Mouse (Mus musculus): ENCODE results near the gene Teddm1b. TPM values are rescaled to one million over a fixed set of nuclear protein-coding genes. Genes with fewer than 3 reads are reported as not detected.

Teddm1b gene
- polyA plus RNA-seq, 1 experiment from 2014 or later, result 0.57 TPM

DNA sequence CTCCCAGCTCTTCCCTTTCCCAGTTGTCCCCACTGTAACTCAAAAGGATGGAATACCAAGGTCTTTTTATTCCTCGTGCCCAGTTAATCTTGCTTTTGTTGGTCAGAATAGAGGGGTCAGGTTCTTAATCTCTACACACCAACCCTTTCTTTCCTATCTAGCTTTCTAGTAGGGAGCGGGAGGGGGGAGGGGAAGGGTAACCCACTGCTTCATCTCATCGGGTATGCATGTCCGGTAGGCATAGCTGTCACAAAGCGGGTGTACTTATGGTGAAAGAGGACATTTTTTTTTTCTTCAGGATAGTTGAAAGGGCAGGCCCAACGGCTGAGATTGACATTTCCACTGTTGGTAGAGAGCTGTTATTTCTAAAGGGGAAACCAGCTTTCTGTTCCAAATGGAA lies 34.1 kb downstream of the Teddm1b start:
- Histone ChIP-seq H3K4me2 (no peak overlapping the region), H3K4me3 (replicated peaks) (no peak overlapping the region), H3K4me1 (peaks cover 13% of the 10 kb centered on the region), H3K36me3 (replicated peaks) (peaks cover 72% of the 10 kb centered on the region), H3K9ac (no peak overlapping the region), H3K27me3 (no peaks in the 10 kb centered on the region), H3K27ac (no peak overlapping the region), H3K9me3 (no peaks in the 10 kb centered on the region)
- no peak for ATAC-seq (ENCODE audit: low FRiP score)
- whole genome bisulfite sequencing, result 60% methylated on average over 6 of the region's 6 CpGs

DNA sequence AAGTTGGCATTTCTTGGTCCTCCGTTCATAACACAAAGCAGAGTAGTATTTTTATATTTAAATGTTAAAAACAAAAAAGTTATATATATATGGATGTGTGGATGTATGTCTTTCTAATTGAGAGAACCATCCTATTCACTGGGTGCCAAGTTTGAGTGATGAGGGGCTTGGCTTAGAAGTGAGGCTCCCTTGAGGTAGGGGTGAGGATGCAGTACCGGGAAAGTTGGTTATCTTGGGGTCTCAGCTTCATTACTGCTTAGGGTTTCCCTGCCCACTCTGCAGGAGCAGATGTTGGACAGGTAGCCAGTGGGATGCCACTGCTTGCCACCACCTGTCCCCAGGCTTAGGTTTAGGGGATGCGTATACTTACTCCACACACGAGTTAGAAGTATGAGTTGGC lies 34.6 kb downstream of the Teddm1b start:
- Histone ChIP-seq H3K4me1 (peaks cover 8% of the 10 kb centered on the region; the same call in 1 of the 2 replicates), H3K9me3 (no peaks in the 10 kb centered on the region), H3K27me3 (no peaks in the 10 kb centered on the region), H3K4me3 (replicated peaks) (no peak overlapping the region), H3K4me2 (no peak overlapping the region), H3K27ac (no peak overlapping the region), H3K36me3 (replicated peaks) (peaks cover 66% of the 10 kb centered on the region), H3K9ac (no peak overlapping the region)
- no peak for ATAC-seq (ENCODE audit: low FRiP score)
- WGBS, result 86% methylated on average over 4 of the region's 4 CpGs

DNA sequence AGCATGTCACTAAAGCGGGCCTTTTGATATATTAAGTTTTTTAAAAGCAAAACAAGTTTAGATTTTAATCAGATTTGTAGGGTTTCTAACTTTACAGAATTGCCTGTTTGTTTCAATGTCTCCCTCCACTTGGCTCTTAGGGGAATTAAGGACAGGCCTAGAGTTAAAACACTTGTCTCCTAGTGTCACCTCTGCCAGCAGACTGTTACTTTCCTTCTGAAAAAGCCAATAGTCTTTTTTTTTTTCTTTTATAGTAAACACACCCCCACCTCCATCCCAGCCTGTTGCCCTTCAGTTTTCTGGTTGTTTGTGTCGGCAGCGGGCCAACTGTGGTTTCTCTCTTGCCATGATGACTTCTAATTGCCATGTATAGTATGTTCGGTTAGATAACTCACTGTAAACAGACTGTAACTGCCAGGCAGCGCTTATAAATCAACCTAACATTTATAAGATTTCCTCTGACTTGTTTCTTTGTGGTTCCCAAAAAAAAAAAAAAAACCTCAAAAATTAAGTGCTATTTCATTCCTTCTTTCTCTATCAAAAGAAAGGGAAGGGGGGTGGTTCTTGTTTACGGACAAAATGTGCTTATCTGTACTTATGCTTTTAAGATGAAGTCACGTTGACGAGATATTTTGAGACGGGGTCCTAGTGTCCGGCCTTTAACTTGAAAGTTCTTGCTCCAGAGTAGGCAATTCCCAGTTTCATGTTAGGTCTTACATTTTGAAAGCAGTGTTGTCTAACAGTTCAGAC lies 35.2 kb downstream of the Teddm1b start:
- Histone ChIP-seq H3K9me3 (no peaks in the 10 kb centered on the region), H3K27ac (no peak overlapping the region), H3K4me2 (no peak overlapping the region), H3K9ac (no peak overlapping the region), H3K27me3 (no peaks in the 10 kb centered on the region), H3K4me1 (peaks cover 8% of the 10 kb centered on the region; the same call in 1 of the 2 replicates), H3K4me3 (replicated peaks) (no peak overlapping the region), H3K36me3 (replicated peaks) (peaks cover 60% of the 10 kb centered on the region)
- no peak for ATAC-seq (ENCODE audit: low FRiP score)
- WGBS, result 95% methylated on average over 10 of the region's 10 CpGs

DNA sequence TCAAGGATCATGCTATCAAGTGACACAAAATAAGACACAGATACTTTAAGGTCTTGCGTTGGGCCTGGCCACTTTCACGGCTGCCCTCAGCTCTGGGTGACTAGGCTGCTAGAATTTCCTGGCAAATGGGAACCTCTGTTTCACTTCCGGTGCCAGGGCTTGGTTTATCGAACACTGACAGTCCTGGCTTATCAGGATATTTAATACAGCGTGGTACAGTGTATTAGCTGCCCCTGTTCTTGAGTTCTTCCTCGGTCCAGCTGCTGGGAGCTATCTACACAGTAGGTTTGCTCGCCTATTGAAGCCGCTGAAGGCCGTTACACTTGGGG lies 35.8 kb downstream of the Teddm1b start:
- Histone ChIP-seq H3K4me3 (replicated peaks) (no peak overlapping the region), H3K27me3 (no peaks in the 10 kb centered on the region), H3K27ac (no peak overlapping the region), H3K4me2 (no peak overlapping the region), H3K9me3 (no peaks in the 10 kb centered on the region), H3K36me3 (replicated peaks) (peaks cover 54% of the 10 kb centered on the region), H3K4me1 (peaks cover 8% of the 10 kb centered on the region; the same call in 1 of the 2 replicates), H3K9ac (no peak overlapping the region)
- 95% methylated on average over 9 of the region's 9 CpGs for WGBS
- no peak for ATAC-seq (ENCODE audit: low FRiP score)

GRCm38 (mm10) chr1:153910423-153910822 lies 36.3 kb downstream of the Teddm1b start:
- H3K27ac ChIP-seq, result no peak overlapping the region
- peaks cover 50% of the 10 kb centered on the region for H3K36me3 ChIP-seq (replicated peaks)
- WGBS, result 93% methylated on average over 5 of the region's 5 CpGs
- no peak overlapping the region for H3K4me2 ChIP-seq
- H3K27me3 ChIP-seq, result no peaks in the 10 kb centered on the region
- H3K4me3 ChIP-seq (replicated peaks), result no peak overlapping the region
- H3K4me1 ChIP-seq, result peaks cover 8% of the 10 kb centered on the region; the same call in 1 of the 2 replicates
- no peak for ATAC-seq (ENCODE audit: low FRiP score)
- no peaks in the 10 kb centered on the region for H3K9me3 ChIP-seq
- H3K9ac ChIP-seq, result no peak overlapping the region

DNA sequence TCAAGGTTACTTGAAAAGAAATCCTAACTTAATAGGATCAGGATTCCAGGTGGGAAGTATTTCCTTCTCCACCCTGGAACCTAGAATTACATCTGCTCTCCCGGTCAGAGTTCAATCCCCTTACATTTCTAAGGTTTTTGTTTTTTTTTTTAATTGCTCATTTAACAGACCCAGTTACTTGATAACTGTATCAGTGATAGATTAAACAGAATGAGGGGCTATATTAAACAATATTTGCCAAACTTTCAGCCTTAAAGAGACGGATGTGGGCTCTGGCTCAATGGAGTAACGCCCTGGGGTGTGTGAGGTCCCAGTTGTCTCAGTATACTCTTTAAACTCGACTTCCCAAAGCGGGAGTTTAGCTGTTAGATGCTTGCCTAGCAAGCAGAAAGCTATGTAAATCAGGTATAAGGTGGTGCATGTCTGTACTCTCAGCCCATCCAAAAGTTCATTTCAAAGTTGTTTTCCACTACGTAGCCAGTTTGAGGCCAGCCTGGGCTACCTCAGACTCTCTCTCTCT lies 37.2 kb downstream of the Teddm1b start:
- no peak for ATAC-seq (ENCODE audit: low FRiP score)
- H3K4me3 ChIP-seq (replicated peaks), result no peak overlapping the region
- no peak overlapping the region for H3K27ac ChIP-seq
- H3K4me2 ChIP-seq, result no peak overlapping the region
- no peaks in the 10 kb centered on the region for H3K27me3 ChIP-seq
- 91% methylated on average over 6 of the region's 6 CpGs for WGBS
- no peaks in the 10 kb centered on the region for H3K9me3 ChIP-seq
- peaks cover 40% of the 10 kb centered on the region for H3K36me3 ChIP-seq (replicated peaks)
- H3K9ac ChIP-seq, result no peak overlapping the region
- H3K4me1 ChIP-seq, result peaks cover 8% of the 10 kb centered on the region; the same call in 1 of the 2 replicates

GRCm38 (mm10) chr1:153913869-153914268 lies 39.7 kb downstream of the Teddm1b start:
- Histone ChIP-seq H3K27me3 (no peaks in the 10 kb centered on the region), H3K4me1 (no peaks in the 10 kb centered on the region), H3K4me2 (no peak overlapping the region), H3K27ac (no peak overlapping the region), H3K9me3 (no peaks in the 10 kb centered on the region), H3K36me3 (replicated peaks) (peaks cover 16% of the 10 kb centered on the region), H3K4me3 (replicated peaks) (no peak overlapping the region), H3K9ac (no peak overlapping the region)
- 87% methylated on average over 3 of the region's 3 CpGs for WGBS
- ATAC-seq (ENCODE audit: low FRiP score), result no peak

DNA sequence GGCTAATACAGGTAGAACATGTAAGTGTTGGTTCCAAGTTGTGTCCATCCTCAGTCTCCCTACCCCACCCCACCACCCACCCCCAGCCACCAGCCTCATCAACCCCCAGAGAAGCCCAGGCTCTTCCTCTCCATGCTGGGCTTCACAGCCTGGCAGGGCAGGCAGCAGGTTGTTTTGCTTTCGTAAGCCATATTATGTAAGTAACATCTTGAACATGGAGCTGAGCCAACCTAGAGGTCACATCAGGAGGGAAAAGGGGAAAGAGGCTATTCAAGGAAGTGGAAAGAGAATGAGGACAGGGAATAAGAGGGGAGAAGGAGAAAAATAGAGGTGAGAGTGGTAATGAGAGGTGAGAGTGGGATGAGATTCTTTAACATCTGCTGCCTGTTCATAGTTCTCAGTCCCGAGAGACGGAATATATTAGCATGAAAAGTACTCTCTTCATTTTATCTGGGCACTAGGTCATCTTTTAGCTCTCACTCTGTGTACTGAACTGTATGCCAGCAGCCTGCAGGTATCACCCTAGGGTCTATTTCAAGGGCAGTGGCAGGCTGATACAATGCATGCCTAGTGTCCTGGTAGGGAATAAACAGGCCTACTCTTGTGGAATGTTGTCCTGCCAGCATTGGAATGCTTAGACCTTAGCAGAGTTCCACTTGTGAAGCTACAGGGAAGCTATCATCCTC lies 44.5 kb downstream of the Teddm1b start:
- Histone ChIP-seq H3K27me3 (no peaks in the 10 kb centered on the region), H3K36me3 (replicated peaks) (no peaks in the 10 kb centered on the region), H3K27ac (no peak overlapping the region), H3K9ac (no peak overlapping the region), H3K4me2 (no peak overlapping the region), H3K9me3 (no peaks in the 10 kb centered on the region), H3K4me3 (replicated peaks) (no peak overlapping the region), H3K4me1 (no peaks in the 10 kb centered on the region)
- WGBS, result 82% methylated on average over 3 of the region's 3 CpGs
- no peak for ATAC-seq (ENCODE audit: low FRiP score)

- no peaks in the 10 kb centered on the region for H3K9me3 ChIP-seq
- ATAC-seq (ENCODE audit: low FRiP score), result no peak
- H3K27me3 ChIP-seq, result no peaks in the 10 kb centered on the region
- H3K36me3 ChIP-seq (replicated peaks), result no peaks in the 10 kb centered on the region
- H3K4me1 ChIP-seq, result no peaks in the 10 kb centered on the region
- H3K4me2 ChIP-seq, result no peak overlapping the region
- H3K27ac ChIP-seq, result no peak overlapping the region
- 90% methylated on average over 3 of the region's 3 CpGs for WGBS
- no peak overlapping the region for H3K9ac ChIP-seq
- H3K4me3 ChIP-seq (replicated peaks), result no peak overlapping the region
Measured at GRCm38 (mm10) chr1:153921642-153922041, 47.5 kb downstream of the Teddm1b start.

DNA sequence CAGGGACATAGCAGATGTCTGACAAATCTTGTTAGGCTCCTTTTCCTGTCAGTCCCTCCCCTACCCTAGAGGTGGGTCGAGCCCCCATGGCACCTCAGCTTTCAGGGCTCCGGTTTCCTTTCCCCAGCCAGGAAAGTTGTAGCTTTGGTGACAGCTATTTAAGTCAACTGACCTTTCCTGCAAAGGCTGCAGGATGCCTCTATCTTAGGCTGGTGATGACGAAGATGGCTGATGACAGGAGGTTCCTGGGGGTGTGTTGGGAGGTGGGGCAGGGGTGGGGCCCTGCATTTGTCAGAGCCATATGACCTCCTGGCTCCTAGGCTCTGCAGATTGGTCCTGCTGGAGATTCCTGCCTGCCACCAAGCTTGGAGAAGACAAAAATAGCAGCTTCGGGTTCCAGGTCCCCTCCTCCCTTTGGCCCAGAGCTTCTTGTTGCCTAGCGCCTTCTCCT lies 48.5 kb downstream of the Teddm1b start:
- WGBS, result 76% methylated on average over 5 of the region's 5 CpGs
- no peaks in the 10 kb centered on the region for H3K27me3 ChIP-seq
- no peaks in the 10 kb centered on the region for H3K4me1 ChIP-seq
- H3K36me3 ChIP-seq (replicated peaks), result no peaks in the 10 kb centered on the region
- H3K9me3 ChIP-seq, result no peaks in the 10 kb centered on the region
- no peak overlapping the region for H3K4me3 ChIP-seq (replicated peaks)
- H3K9ac ChIP-seq, result no peak overlapping the region
- H3K4me2 ChIP-seq, result no peak overlapping the region
- H3K27ac ChIP-seq, result no peak overlapping the region
- ATAC-seq (ENCODE audit: low FRiP score), result no peak

GRCm38 (mm10) chr1:153924395-153925385 lies 50.5 kb downstream of the Teddm1b start:
- Histone ChIP-seq H3K4me2 (no peak overlapping the region), H3K4me3 (replicated peaks) (no peak overlapping the region), H3K27me3 (no peaks in the 10 kb centered on the region), H3K27ac (no peak overlapping the region), H3K4me1 (no peaks in the 10 kb centered on the region), H3K36me3 (replicated peaks) (no peaks in the 10 kb centered on the region), H3K9ac (no peak overlapping the region), H3K9me3 (no peaks in the 10 kb centered on the region)
- no peak for ATAC-seq (ENCODE audit: low FRiP score)
- 85% methylated on average over 6 of the region's 6 CpGs for WGBS
